ENCODE assay signal across 21 mouse cellular contexts in the genomic region with DNA sequence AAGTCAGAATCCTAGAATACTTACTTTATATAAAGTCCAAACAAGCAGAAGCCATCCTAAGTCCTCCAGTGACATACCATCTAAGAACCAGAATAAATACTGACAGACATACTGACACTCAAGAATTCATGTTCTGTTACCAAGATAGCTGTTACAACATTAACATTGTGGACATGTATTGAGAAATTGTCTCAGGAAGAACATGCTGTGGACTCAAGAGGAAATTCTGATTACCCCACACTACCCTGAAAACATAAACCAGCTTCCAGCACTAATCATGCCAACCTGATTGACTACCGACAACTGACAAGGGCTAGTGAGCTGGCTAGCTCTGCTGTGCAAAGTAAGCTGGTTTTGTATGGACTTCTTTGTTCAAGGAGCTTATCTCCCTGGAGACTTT. TPM values are rescaled to one million over a fixed set of nuclear protein-coding genes. Genes with fewer than 3 reads are reported as not detected.
A peak's percentile ranks its signal among the peaks of the same experiment; 100 is the strongest.
DNase-seq lines count a peak whose midpoint lies in the region; ATAC-seq lines count a peak whose summit lies in the region.
"Had no signal": no experiment of that assay in that cellular context is flagged by ENCODE, and none has a peak within 500 bp of the region (broad histone marks: within the 10 kb centered on the region; RNA-seq: fewer than 3 reads in every experiment).

No protein-coding gene starts in this region.

- no peak overlapping the region for H3K4me2 ChIP-seq in embryonic facial prominence, embryonic 11.5 days (ENCODE audit: low read depth, low read length)
- H3K4me2 ChIP-seq: embryonic facial prominence, embryonic 13.5 days; forebrain, embryonic 13.5 days; forebrain, embryonic 15.5 days had no signal

- H3K9ac ChIP-seq in embryonic facial prominence, embryonic 11.5 days (replicated peaks; ENCODE audit: low read length) = no peak overlapping the region
- H3K9ac ChIP-seq: embryonic facial prominence, embryonic 13.5 days; forebrain, embryonic 13.5 days; forebrain, embryonic 15.5 days; forebrain, postnatal 0 days had no signal

- H3K9me3 ChIP-seq in embryonic facial prominence, embryonic 11.5 days (replicated peaks; ENCODE audit: control insufficient read depth, low read length) = no peaks in the 10 kb centered on the region
- no peaks in the 10 kb centered on the region for H3K9me3 ChIP-seq in embryonic facial prominence, embryonic 10.5 days
- H3K9me3 ChIP-seq: embryonic facial prominence, embryonic 13.5 days; forebrain, embryonic 13.5 days; forebrain, embryonic 15.5 days had no signal

- H3K4me3 ChIP-seq in embryonic facial prominence, embryonic 11.5 days (ENCODE audit: low read depth, low read length) = no peak overlapping the region
- H3K4me3 ChIP-seq in embryonic facial prominence, embryonic 10.5 days = no peak overlapping the region
- H3K4me3 ChIP-seq: embryonic facial prominence, embryonic 13.5 days; forebrain, embryonic 13.5 days; forebrain, embryonic 15.5 days had no signal

- H3K27ac ChIP-seq in embryonic facial prominence, embryonic 11.5 days (replicated peaks; ENCODE audit: low read depth, low read length) = no peak overlapping the region
- H3K27ac ChIP-seq in embryonic facial prominence, embryonic 10.5 days (replicated peaks) = no peak overlapping the region
- H3K27ac ChIP-seq: embryonic facial prominence, embryonic 13.5 days; forebrain, embryonic 13.5 days; forebrain, embryonic 15.5 days had no signal

- ATAC-seq in embryonic facial prominence, embryonic 11.5 days (replicated peaks; ENCODE audit: insufficient number of reproducible peaks, low FRiP score, low TSS enrichment, low read depth) = no peak
- ATAC-seq in granulocyte monocyte progenitor cell, adult 5-6 weeks (replicated peaks; ENCODE audit: poor library complexity, severe bottlenecking) = peak; percentile 72
- peak; percentile 84 for ATAC-seq in megakaryocyte progenitor cell, adult 5-6 weeks (replicated peaks; ENCODE audit: poor library complexity)
- ATAC-seq: forebrain, embryonic 13.5 days; forebrain, embryonic 15.5 days; forebrain, postnatal 0 days had no signal

- H3K36me3 ChIP-seq in embryonic facial prominence, embryonic 11.5 days (replicated peaks; ENCODE audit: control insufficient read depth, insufficient read depth, low read depth, low read length) = no peaks in the 10 kb centered on the region
- H3K36me3 ChIP-seq in embryonic facial prominence, embryonic 10.5 days (replicated peaks) = no peaks in the 10 kb centered on the region
- H3K36me3 ChIP-seq: embryonic facial prominence, embryonic 13.5 days; forebrain, embryonic 15.5 days had no signal

- 72% methylated on average over 1 of the region's 1 CpGs for WGBS in embryonic facial prominence, embryonic 11.5 days
- 61% methylated on average over 1 of the region's 1 CpGs for WGBS in embryonic facial prominence, embryonic 10.5 days

- no peaks in the 10 kb centered on the region for H3K27me3 ChIP-seq in embryonic facial prominence, embryonic 11.5 days (ENCODE audit: control insufficient read depth, insufficient read depth, low read length)
- H3K27me3 ChIP-seq in embryonic facial prominence, embryonic 10.5 days (replicated peaks; ENCODE audit: low read depth, poor library complexity, severe bottlenecking) = no peaks in the 10 kb centered on the region
- H3K27me3 ChIP-seq: embryonic facial prominence, embryonic 13.5 days; forebrain, embryonic 13.5 days; forebrain, embryonic 15.5 days had no signal

- peak; percentile 2 for DNase-seq in embryonic facial prominence, embryonic 11.5 days (ENCODE audit: low spot score)
- no peak for DNase-seq in embryonic facial prominence, embryonic 10.5 days (ENCODE audit: low spot score)
- DNase-seq in 416B (ENCODE audit: low read depth) = peak; percentile 12
- no peak for DNase-seq in thymus, postnatal 25 days
- no peak for DNase-seq in gastrocnemius, postnatal 10 days
- DNase-seq: adrenal gland, adult 2 months; adrenal gland, postnatal 10 days; adrenal gland, postnatal 25 days; cerebellum, adult 11 months; cerebellum, adult 18-20 months; cerebellum, adult 8-10 months; cerebellum, adult 9-11 months; cerebellum, postnatal 14 days; cerebellum, postnatal 36 days; embryo, embryonic 11 days; forebrain, postnatal 0 days had no signal

- H3K4me1 ChIP-seq in embryonic facial prominence, embryonic 11.5 days (ENCODE audit: control insufficient read depth, insufficient read depth, low read length) = no peaks in the 10 kb centered on the region
- H3K4me1 ChIP-seq in embryonic facial prominence, embryonic 10.5 days = no peaks in the 10 kb centered on the region
- H3K4me1 ChIP-seq: embryonic facial prominence, embryonic 13.5 days; forebrain, embryonic 13.5 days had no signal

RNA-seq across cellular contexts. Expression of a gene that starts 51.1 kb away (rescaled TPM):
- 92.2 and 100 TPM in 2 replicates for polyA plus RNA-seq in embryonic facial prominence, embryonic 11.5 days (2014; fragmentation: Nextera tagmentation; extraction: Ambion mirVana)
- polyA plus RNA-seq in embryonic facial prominence, embryonic 10.5 days (2016; fragmentation: Nextera tagmentation; extraction: Ambion mirVana) = 75.8 and 75.9 TPM in 2 replicates
- total RNA-seq in granulocyte monocyte progenitor cell, adult 5-6 weeks (2014; fragmentation: Nextera tagmentation) = 24.9 and 39.0 TPM in 2 replicates
- total RNA-seq in granulocyte monocyte progenitor cell, adult 5-6 weeks (2017) = 137 and 159 TPM in 2 replicates
- total RNA-seq in megakaryocyte progenitor cell, adult 5-6 weeks (2015) = 69.4 and 84.3 TPM in 2 replicates
- total RNA-seq in megakaryocyte progenitor cell, adult 5-6 weeks (2017) = 148 and 151 TPM in 2 replicates
- total RNA-seq in gastrocnemius, postnatal 10 days (2021) = 1 to 10 TPM; 6.8 to 8.4 TPM

Comparison
In these comparisons a context has a peak if more than half of its experiments do, and no peak if none do; other contexts are left out.
1. DNase-seq: peak in embryonic facial prominence, embryonic 11.5 days (single experiment) and 416B (single experiment); none in embryonic facial prominence, embryonic 10.5 days (single experiment), thymus, postnatal 25 days (single experiment) and gastrocnemius, postnatal 10 days (single experiment).